Mouse (Mus musculus): ENCODE results near the gene Supt3. TPM values are rescaled to one million over a fixed set of nuclear protein-coding genes. Genes with fewer than 3 reads are reported as not detected.

The Supt3 gene
- total and polyA plus RNA-seq, 3 experiments: 4.7 to 16.0 (median 13.2) TPM

DNA sequence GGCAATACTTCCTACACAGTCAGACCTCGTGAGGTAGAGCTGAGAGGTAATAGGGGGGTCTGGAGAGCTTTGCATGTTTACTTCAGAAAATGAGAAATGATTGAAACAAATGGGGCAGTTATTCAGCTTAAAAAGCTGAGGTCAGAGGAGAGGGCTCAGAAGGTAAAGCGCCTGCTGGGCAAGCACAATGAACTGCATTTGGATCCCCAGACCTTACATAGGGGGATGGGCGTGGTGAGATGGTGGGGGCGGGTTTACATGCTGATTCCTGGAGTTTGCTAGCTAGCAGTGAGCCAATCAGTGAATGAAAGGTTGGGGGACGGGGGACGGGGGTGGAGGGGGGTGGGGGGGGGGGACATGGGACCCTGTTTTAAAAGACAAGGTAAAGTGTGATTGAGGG is 376.8 kb downstream of the Supt3 start:
- H3K27ac ChIP-seq: no peak overlapping the region
- no peak for TF ChIP-seq POLR2A (IDR thresholded peaks at IDR 0.05; ENCODE audit: insufficient read depth, low read depth, low read length)
- TF ChIP-seq EP300 (IDR thresholded peaks at IDR 0.05; ENCODE audit: insufficient read depth, low read depth, low read length): no peak
- no peak for TF ChIP-seq CTCF (IDR thresholded peaks at IDR 0.05)
- 43% methylated on average over 6 of the region's 6 CpGs for WGBS
- H3K36me3 ChIP-seq (ENCODE audit: control insufficient read depth, insufficient read depth, low read length): no peaks in the 10 kb centered on the region
- no peak overlapping the region for H3K9ac ChIP-seq (ENCODE audit: low read depth, low read length)
- H3K79me2 ChIP-seq (replicated peaks; ENCODE audit: control insufficient read depth, insufficient read depth, low read length): no peaks in the 10 kb centered on the region
- no peaks in the 10 kb centered on the region for H3K4me1 ChIP-seq (ENCODE audit: control insufficient read depth, insufficient read depth, low read length)
- DNase-seq: no peak
- H3K27me3 ChIP-seq (ENCODE audit: control insufficient read depth, insufficient read depth, low read length): no peaks in the 10 kb centered on the region
- intact Hi-C loops (cut with DNase I): no loop called here
- H3K4me3 ChIP-seq: no peak overlapping the region

DNA sequence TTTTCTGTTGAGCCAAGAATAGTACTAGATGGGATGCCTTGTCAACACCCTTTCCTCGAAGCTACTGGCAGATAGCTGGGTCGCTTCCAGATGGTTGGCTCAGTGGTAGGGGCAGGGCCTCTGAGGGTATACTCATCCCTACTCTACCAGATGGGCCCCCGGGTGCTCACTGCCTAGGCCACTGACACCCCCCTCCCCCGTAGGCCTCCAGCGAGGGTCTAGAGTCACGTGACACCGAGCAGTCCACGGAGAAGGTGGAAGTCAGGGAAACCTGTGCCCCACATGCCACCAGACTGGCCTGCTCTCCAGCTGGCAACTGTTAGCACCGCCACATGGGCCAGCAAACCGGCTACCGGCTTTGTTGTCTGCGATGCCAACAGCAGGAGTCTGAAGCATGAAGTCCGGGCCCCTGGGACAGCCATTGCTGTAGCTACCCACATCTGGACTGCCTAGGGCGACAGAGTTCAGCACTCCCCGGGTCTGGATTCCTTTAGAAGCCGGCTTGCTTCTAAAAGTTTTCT is 381.3 kb downstream of the Supt3 start:
- intact Hi-C loops (cut with DNase I): no loop called here
- 38% methylated on average over 16 of the region's 16 CpGs for WGBS
- peak; percentile 45 to 60 for DNase-seq

DNA sequence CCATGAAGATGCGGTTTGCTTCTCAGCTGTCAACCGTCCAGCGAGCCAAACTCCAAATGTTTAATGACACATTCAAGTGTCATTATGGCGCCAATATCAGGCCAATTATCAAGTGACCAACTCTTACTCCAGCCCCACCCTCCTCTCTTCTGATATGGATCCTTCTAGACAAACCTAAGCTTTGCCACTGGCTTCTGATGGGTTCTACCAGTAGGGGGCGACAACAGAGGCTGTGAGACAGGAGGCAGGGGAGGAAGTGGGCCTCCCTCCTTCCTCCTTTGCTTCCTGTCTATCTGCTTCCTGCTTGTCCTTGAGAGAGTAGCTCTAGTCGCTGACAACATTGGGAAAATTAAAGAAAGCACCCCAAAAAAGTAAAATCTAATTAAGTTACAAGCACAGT is 383.7 kb downstream of the Supt3 start:
- H3K4me3 ChIP-seq: no peak overlapping the region
- DNase-seq: no peak
- intact Hi-C loops (cut with DNase I): no loop called here
- no peak overlapping the region for H3K9ac ChIP-seq (ENCODE audit: low read depth, low read length)
- H3K36me3 ChIP-seq (ENCODE audit: control insufficient read depth, insufficient read depth, low read length): no peaks in the 10 kb centered on the region
- H3K27me3 ChIP-seq (ENCODE audit: control insufficient read depth, insufficient read depth, low read length): no peaks in the 10 kb centered on the region
- H3K27ac ChIP-seq: no peak overlapping the region
- H3K79me2 ChIP-seq (replicated peaks; ENCODE audit: control insufficient read depth, insufficient read depth, low read length): no peaks in the 10 kb centered on the region
- WGBS: 87% methylated on average over 6 of the region's 6 CpGs
- no peaks in the 10 kb centered on the region for H3K4me1 ChIP-seq (ENCODE audit: control insufficient read depth, insufficient read depth, low read length)
- TF ChIP-seq POLR2A (IDR thresholded peaks at IDR 0.05; ENCODE audit: insufficient read depth, low read depth, low read length): no peak
- peak; percentile 34 for TF ChIP-seq CTCF (IDR thresholded peaks at IDR 0.05)

More for the DNA sequence above, 381.3 kb downstream of the Supt3 start:
- no peaks in the 10 kb centered on the region for H3K4me1 ChIP-seq (ENCODE audit: control insufficient read depth, insufficient read depth, low read length)
- H3K27ac ChIP-seq: no peak overlapping the region
- H3K27me3 ChIP-seq (ENCODE audit: control insufficient read depth, insufficient read depth, low read length): no peaks in the 10 kb centered on the region
- no peaks in the 10 kb centered on the region for H3K79me2 ChIP-seq (replicated peaks; ENCODE audit: control insufficient read depth, insufficient read depth, low read length)
- TF ChIP-seq POLR2A (IDR thresholded peaks at IDR 0.05; ENCODE audit: insufficient read depth, low read depth, low read length) (no peak), EP300 (IDR thresholded peaks at IDR 0.05; ENCODE audit: insufficient read depth, low read depth, low read length) (no peak), CTCF (IDR thresholded peaks at IDR 0.05) (no peak)
- H3K4me3 ChIP-seq: no peak overlapping the region
- no peak overlapping the region for H3K9ac ChIP-seq (ENCODE audit: low read depth, low read length)
- H3K36me3 ChIP-seq (ENCODE audit: control insufficient read depth, insufficient read depth, low read length): no peaks in the 10 kb centered on the region

GRCm38 (mm10) chr17:45165741-45166140 is 388.8 kb downstream of the Supt3 start:
- no peak overlapping the region for H3K27ac ChIP-seq
- peaks cover 2% of the 10 kb centered on the region; the same call in 1 of the 2 replicates for H3K27me3 ChIP-seq (ENCODE audit: control insufficient read depth, insufficient read depth, low read length)
- DNase-seq: no peak
- WGBS: 23% methylated on average over 4 of the region's 4 CpGs
- no peaks in the 10 kb centered on the region for H3K79me2 ChIP-seq (replicated peaks; ENCODE audit: control insufficient read depth, insufficient read depth, low read length)
- no peaks in the 10 kb centered on the region for H3K36me3 ChIP-seq (ENCODE audit: control insufficient read depth, insufficient read depth, low read length)
- H3K9ac ChIP-seq (ENCODE audit: low read depth, low read length): no peak overlapping the region
- TF ChIP-seq CTCF (IDR thresholded peaks at IDR 0.05): no peak
- TF ChIP-seq EP300 (IDR thresholded peaks at IDR 0.05; ENCODE audit: insufficient read depth, low read depth, low read length): no peak
- H3K4me1 ChIP-seq (ENCODE audit: control insufficient read depth, insufficient read depth, low read length): no peaks in the 10 kb centered on the region
- intact Hi-C loops (cut with DNase I): no loop called here
- no peak overlapping the region for H3K4me3 ChIP-seq

Other genes with a start within 250 kb of the Supt3 start
- gene Runx2, start 37.6 kb downstream of the Supt3 start, total RNA-seq (2021): under 1 TPM; 0.41 to 0.76 TPM
- 0.26 and 0.57 TPM in 2 replicates for gene Runx2, start 37.6 kb downstream of the Supt3 start, polyA plus RNA-seq (2012; rRNA removed)